ENCODE assay signal across 9 mouse cellular contexts in genomic region chr7:19589207-19589606, GRCm38 (mm10). TPM values are rescaled to one million over a fixed set of nuclear protein-coding genes. Genes with fewer than 3 reads are reported as not detected.
DNase-seq lines count a peak whose midpoint lies in the region; ATAC-seq and TF ChIP-seq lines count a peak whose summit lies in the region.
"Had no signal": no experiment of that assay in that cellular context is flagged by ENCODE, and none has a peak within 500 bp of the region (broad histone marks: within the 10 kb centered on the region; RNA-seq: fewer than 3 reads in every experiment).

No protein-coding gene starts in this region.

- 53% methylated on average over 3 of the region's 3 CpGs for whole genome bisulfite sequencing in bone marrow, adult 2 months
- 36% methylated on average over 3 of the region's 3 CpGs for WGBS in lung, postnatal 0 days
- 47% methylated on average over 3 of the region's 3 CpGs for WGBS in stomach, postnatal 0 days

- no peaks in the 10 kb centered on the region for H3K27me3 ChIP-seq in lung, postnatal 0 days (replicated peaks; ENCODE audit: insufficient read depth, low read length)
- no peaks in the 10 kb centered on the region for H3K27me3 ChIP-seq in stomach, postnatal 0 days (ENCODE audit: control insufficient read depth, insufficient read depth, low read length)
- H3K27me3 ChIP-seq: Patski had no signal

- DNase-seq in cerebellum, postnatal 14 days, result peak; percentile 58 to 72
- DNase-seq in left cerebral cortex, postnatal 14 days (ENCODE audit: low spot score in 2 of 2), result peak; percentile 66 to 79
- DNase-seq in left cerebral cortex, postnatal 36 days (ENCODE audit: low spot score in 2 of 2), result no peak
- peak; percentile 53 for DNase-seq in lung, postnatal 0 days (ENCODE audit: low spot score)
- DNase-seq in stomach, postnatal 0 days (ENCODE audit: low spot score), result peak; percentile 73

- H3K4me2 ChIP-seq in lung, postnatal 0 days (replicated peaks; ENCODE audit: low read depth, low read length), result no peak overlapping the region
- H3K4me2 ChIP-seq in stomach, postnatal 0 days (replicated peaks; ENCODE audit: low read depth), result no peak overlapping the region

- H3K27ac ChIP-seq in bone marrow, adult 2 months (ENCODE audit: control insufficient read depth, insufficient read depth, low read depth, low read length, poor library complexity), result no peak overlapping the region
- H3K27ac ChIP-seq in lung, postnatal 0 days (ENCODE audit: low read length), result no peak overlapping the region
- no peak overlapping the region for H3K27ac ChIP-seq in stomach, postnatal 0 days (replicated peaks)

- H3K9me3 ChIP-seq in lung, postnatal 0 days (ENCODE audit: low read length), result no peaks in the 10 kb centered on the region
- no peaks in the 10 kb centered on the region for H3K9me3 ChIP-seq in stomach, postnatal 0 days (ENCODE audit: control insufficient read depth, low read length)

- TF ChIP-seq POLR2A in bone marrow, adult 2 months (IDR thresholded peaks at IDR 0.05; ENCODE audit: borderline replicate concordance, control insufficient read depth, low read depth, low read length), result no peak

- intact Hi-C loops in left cerebral cortex, postnatal 14 days (cut with DNase I), result no loop called here
- intact Hi-C loops in left cerebral cortex, postnatal 36 days (cut with DNase I), result no loop called here

- no peak for TF ChIP-seq EP300 in lung, postnatal 0 days (IDR thresholded peaks at IDR 0.05)
- TF ChIP-seq EP300 in stomach, postnatal 0 days (optimal IDR thresholded peaks at IDR 0.05), result no peak

- H3K9ac ChIP-seq in lung, postnatal 0 days (replicated peaks; ENCODE audit: low read depth), result no peak overlapping the region
- no peak overlapping the region for H3K9ac ChIP-seq in stomach, postnatal 0 days (ENCODE audit: low read length)

- H3K36me3 ChIP-seq in lung, postnatal 0 days (ENCODE audit: insufficient read depth, low read length), result peaks cover 36% of the 10 kb centered on the region
- peaks cover 50% of the 10 kb centered on the region for H3K36me3 ChIP-seq in stomach, postnatal 0 days (ENCODE audit: control insufficient read depth, insufficient read depth, low read length)

- peak; percentile 72 for TF ChIP-seq CTCF in bone marrow, adult 2 months (IDR thresholded peaks at IDR 0.05; ENCODE audit: control insufficient read depth, insufficient read depth, low read length)
- peak; percentile 77 for TF ChIP-seq CTCF in lung, postnatal 0 days (IDR thresholded peaks at IDR 0.05)
- peak; percentile 81 for TF ChIP-seq CTCF in stomach, postnatal 0 days (IDR thresholded peaks at IDR 0.05; ENCODE audit: low read depth)

- no peaks in the 10 kb centered on the region for H3K4me1 ChIP-seq in bone marrow, adult 2 months (ENCODE audit: control insufficient read depth, insufficient read depth, low read length)
- H3K4me1 ChIP-seq in lung, postnatal 0 days (ENCODE audit: insufficient read depth, low read depth, low read length), result no peaks in the 10 kb centered on the region
- H3K4me1 ChIP-seq in stomach, postnatal 0 days (replicated peaks; ENCODE audit: control insufficient read depth, insufficient read depth), result no peaks in the 10 kb centered on the region

- no peak overlapping the region for H3K4me3 ChIP-seq in bone marrow, adult 2 months (replicated peaks; ENCODE audit: control insufficient read depth, low read depth, low read length)
- H3K4me3 ChIP-seq in lung, postnatal 0 days (ENCODE audit: low read depth, low read length), result no peak overlapping the region
- no peak overlapping the region for H3K4me3 ChIP-seq in stomach, postnatal 0 days (ENCODE audit: low read depth, low read length)

- no peak for ATAC-seq in cerebellum, adult (ENCODE audit: insufficient number of reproducible peaks, low FRiP score, low TSS enrichment)
- peak; percentile 50 for ATAC-seq in granulocyte monocyte progenitor cell, adult 5-6 weeks (replicated peaks; ENCODE audit: poor library complexity, severe bottlenecking)
- 0 out of 2 replicates have a peak, but pooled peaks have one; percentile 22 for ATAC-seq in lung, postnatal 0 days
- ATAC-seq in stomach, postnatal 0 days (ENCODE audit: low FRiP score, low TSS enrichment), result no peak

RNA-seq across cellular contexts. Expression of gene Gemin7, which starts 11.8 kb away (rescaled TPM):
- 10 to 100 TPM; 43.8 to 46.0 TPM for total RNA-seq in left cerebral cortex, postnatal 14 days (2021)
- total RNA-seq in left cerebral cortex, postnatal 36 days (2021), result 10 to 100 TPM; 52.6 to 54.1 TPM
- polyA plus RNA-seq in bone marrow, adult 2 months (2011; ENCODE audit: insufficient read depth, insufficient read length, low replicate concordance, missing spikeins), result 52.9 and 74.3 TPM in 2 replicates
- 66.1 and 70.9 TPM in 2 replicates for total RNA-seq in granulocyte monocyte progenitor cell, adult 5-6 weeks (2014; fragmentation: Nextera tagmentation)
- 37.8 and 44.3 TPM in 2 replicates for total RNA-seq in granulocyte monocyte progenitor cell, adult 5-6 weeks (2017)
- polyA plus RNA-seq in lung, postnatal 0 days (2015; fragmentation: Nextera tagmentation; extraction: Ambion mirVana), result 161 and 163 TPM in 2 replicates
- 108 and 114 TPM in 2 replicates for polyA plus RNA-seq in stomach, postnatal 0 days (2015; fragmentation: Nextera tagmentation; extraction: Ambion mirVana)

RNA-seq across cellular contexts. Expression of gene Zfp296, which starts 12.1 kb away (rescaled TPM):
- under 1 TPM; 0.51 to 0.68 TPM for total RNA-seq in left cerebral cortex, postnatal 14 days (2021)
- 1 to 10 TPM; 1.2 to 1.3 TPM for total RNA-seq in left cerebral cortex, postnatal 36 days (2021)
- 2.8 and 3.0 TPM in 2 replicates for polyA plus RNA-seq in bone marrow, adult 2 months (2011; ENCODE audit: insufficient read depth, insufficient read length, low replicate concordance, missing spikeins)
- 3.9 and 7.0 TPM in 2 replicates for total RNA-seq in granulocyte monocyte progenitor cell, adult 5-6 weeks (2014; fragmentation: Nextera tagmentation)
- total RNA-seq in granulocyte monocyte progenitor cell, adult 5-6 weeks (2017), result 3.8 and 3.9 TPM in 2 replicates
- polyA plus RNA-seq in lung, postnatal 0 days (2015; fragmentation: Nextera tagmentation; extraction: Ambion mirVana), result 0.76 and 0.88 TPM in 2 replicates
- 3.7 and 5.0 TPM in 2 replicates for polyA plus RNA-seq in stomach, postnatal 0 days (2015; fragmentation: Nextera tagmentation; extraction: Ambion mirVana)

RNA-seq across cellular contexts. Expression of gene Clasrp, which starts 15.1 kb away (rescaled TPM):
- 10 to 100 TPM; 84.4 to 84.6 TPM for total RNA-seq in left cerebral cortex, postnatal 14 days (2021)
- 100 to 1,000 TPM in 1 of 2 experiments, 10 to 100 TPM in 1; 65.1 to 110 TPM for total RNA-seq in left cerebral cortex, postnatal 36 days (2021)
- polyA plus RNA-seq in bone marrow, adult 2 months (2011; ENCODE audit: insufficient read depth, insufficient read length, low replicate concordance, missing spikeins), result 64.7 and 98.2 TPM in 2 replicates
- 24.2 and 40.8 TPM in 2 replicates for total RNA-seq in granulocyte monocyte progenitor cell, adult 5-6 weeks (2014; fragmentation: Nextera tagmentation)
- 19.6 TPM in 2 replicates for total RNA-seq in granulocyte monocyte progenitor cell, adult 5-6 weeks (2017)
- polyA plus RNA-seq in lung, postnatal 0 days (2015; fragmentation: Nextera tagmentation; extraction: Ambion mirVana), result 22.6 and 23.8 TPM in 2 replicates
- 19.0 and 21.5 TPM in 2 replicates for polyA plus RNA-seq in stomach, postnatal 0 days (2015; fragmentation: Nextera tagmentation; extraction: Ambion mirVana)

RNA-seq across cellular contexts. Expression of gene Ppp1r37, which starts 26.3 kb away (rescaled TPM):
- total RNA-seq in left cerebral cortex, postnatal 14 days (2021), result 10 to 100 TPM; 87.9 to 98.8 TPM
- 100 to 1,000 TPM; 135 to 140 TPM for total RNA-seq in left cerebral cortex, postnatal 36 days (2021)
- 71.6 and 93.5 TPM in 2 replicates for polyA plus RNA-seq in bone marrow, adult 2 months (2011; ENCODE audit: insufficient read depth, insufficient read length, low replicate concordance, missing spikeins)
- 29.7 and 32.3 TPM in 2 replicates for total RNA-seq in granulocyte monocyte progenitor cell, adult 5-6 weeks (2014; fragmentation: Nextera tagmentation)
- total RNA-seq in granulocyte monocyte progenitor cell, adult 5-6 weeks (2017), result 11.9 and 17.8 TPM in 2 replicates
- polyA plus RNA-seq in lung, postnatal 0 days (2015; fragmentation: Nextera tagmentation; extraction: Ambion mirVana), result 19.1 and 20.3 TPM in 2 replicates
- 16.5 and 21.2 TPM in 2 replicates for polyA plus RNA-seq in stomach, postnatal 0 days (2015; fragmentation: Nextera tagmentation; extraction: Ambion mirVana)

RNA-seq across cellular contexts. Expression of gene Relb, which starts 40.0 kb away (rescaled TPM):
- total RNA-seq in left cerebral cortex, postnatal 14 days (2021), result 1 to 10 TPM; 6.1 to 6.3 TPM
- total RNA-seq in left cerebral cortex, postnatal 36 days (2021), result 1 to 10 TPM; 4.6 to 6.7 TPM
- polyA plus RNA-seq in bone marrow, adult 2 months (2011; ENCODE audit: insufficient read depth, insufficient read length, low replicate concordance, missing spikeins), result 6.4 and 12.0 TPM in 2 replicates
- total RNA-seq in granulocyte monocyte progenitor cell, adult 5-6 weeks (2014; fragmentation: Nextera tagmentation), result 1.2 TPM in 1 of 2 replicates, not detected in the other
- total RNA-seq in granulocyte monocyte progenitor cell, adult 5-6 weeks (2017), result 1.4 and 1.9 TPM in 2 replicates
- 15.6 and 29.8 TPM in 2 replicates for polyA plus RNA-seq in lung, postnatal 0 days (2015; fragmentation: Nextera tagmentation; extraction: Ambion mirVana)
- polyA plus RNA-seq in stomach, postnatal 0 days (2015; fragmentation: Nextera tagmentation; extraction: Ambion mirVana), result 7.3 and 8.7 TPM in 2 replicates

Comparison
In these comparisons a context has a peak if more than half of its experiments do, and no peak if none do; other contexts are left out.
1. DNase-seq: peak in cerebellum, postnatal 14 days (2 of 2), left cerebral cortex, postnatal 14 days (2 of 2), lung, postnatal 0 days (single experiment) and stomach, postnatal 0 days (single experiment); none in left cerebral cortex, postnatal 36 days (0 of 2).
2. ATAC-seq: peak in granulocyte monocyte progenitor cell, adult 5-6 weeks (single experiment) and lung, postnatal 0 days (single experiment); none in cerebellum, adult (single experiment) and stomach, postnatal 0 days (single experiment).
3. Peak in every context shown above with its lines, with median percentiles within 50 percentile points of each other: CTCF ChIP-seq.